ENCODE assay signal across 11 mouse cellular contexts in the genomic region with DNA sequence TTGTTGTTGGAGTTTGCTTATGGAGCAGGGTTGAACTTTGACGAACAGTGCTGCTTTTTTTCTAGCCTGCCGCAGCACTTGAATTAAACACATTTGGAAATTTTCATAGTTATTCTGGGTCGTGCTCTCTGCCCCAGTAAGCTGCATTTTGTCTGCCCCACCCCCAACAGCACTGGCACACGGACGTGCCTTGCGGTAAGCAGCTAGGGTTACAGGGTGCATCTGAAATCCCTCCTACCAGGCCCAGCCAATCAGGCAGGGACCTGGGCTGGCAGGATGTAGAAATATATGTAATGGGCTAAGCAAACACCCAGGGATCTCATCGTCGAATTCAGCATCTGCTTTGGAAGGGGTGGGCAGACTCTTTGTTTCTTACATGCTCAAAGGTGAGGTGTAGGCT.
DNase-seq lines count a peak whose midpoint lies in the region; ATAC-seq and TF ChIP-seq lines count a peak whose summit lies in the region.
"Had no signal": no experiment of that assay in that cellular context is flagged by ENCODE, and none has a peak within 500 bp of the region (broad histone marks: within the 10 kb centered on the region; RNA-seq: fewer than 3 reads in every experiment).

No protein-coding gene starts in this region.

- no peak for TF ChIP-seq CTCF in lung, postnatal 0 days (IDR thresholded peaks at IDR 0.05)
- TF ChIP-seq CTCF in lung, adult 2 months (IDR thresholded peaks at IDR 0.05; ENCODE audit: insufficient read depth, low read length) = no peak
- no peak for TF ChIP-seq CTCF in cerebellum, adult 2 months (IDR thresholded peaks at IDR 0.05; ENCODE audit: borderline replicate concordance, insufficient read depth, low read depth, low read length)

- no peak for TF ChIP-seq POLR2A in lung, adult 2 months (IDR thresholded peaks at IDR 0.05; ENCODE audit: borderline replicate concordance, extremely low read depth, low read depth, low read length)
- TF ChIP-seq POLR2A in cerebellum, adult 2 months (IDR thresholded peaks at IDR 0.05; ENCODE audit: borderline replicate concordance, insufficient read depth, low read length) = no peak

- no peaks in the 10 kb centered on the region for H3K9me3 ChIP-seq in lung, postnatal 0 days (ENCODE audit: low read length)
- H3K9me3 ChIP-seq: stomach, embryonic 15.5 days had no signal

- WGBS in lung, postnatal 0 days = 32% methylated on average over 8 of the region's 8 CpGs
- 54% methylated on average over 8 of the region's 8 CpGs for WGBS in lung, adult 2 months
- WGBS in cerebellum, adult 2 months = 73% methylated on average over 8 of the region's 8 CpGs

- no peaks in the 10 kb centered on the region for H3K36me3 ChIP-seq in lung, postnatal 0 days (ENCODE audit: insufficient read depth, low read length)
- H3K36me3 ChIP-seq: stomach, embryonic 15.5 days had no signal

- H3K4me3 ChIP-seq in lung, postnatal 0 days (ENCODE audit: low read depth, low read length) = no peak overlapping the region
- H3K4me3 ChIP-seq in lung, adult 2 months (replicated peaks; ENCODE audit: extremely low read depth, low read depth, low read length) = no peak overlapping the region
- no peak overlapping the region for H3K4me3 ChIP-seq in brown adipose tissue, adult 24 weeks (ENCODE audit: insufficient read depth, low read depth, low read length)
- no peak overlapping the region for H3K4me3 ChIP-seq in cerebellum, adult 2 months (replicated peaks; ENCODE audit: insufficient read depth, low read depth, low read length)
- H3K4me3 ChIP-seq: stomach, embryonic 15.5 days had no signal

- H3K27me3 ChIP-seq in lung, postnatal 0 days (replicated peaks; ENCODE audit: insufficient read depth, low read length) = no peaks in the 10 kb centered on the region
- no peaks in the 10 kb centered on the region for H3K27me3 ChIP-seq in cerebellum, adult 2 months (ENCODE audit: control insufficient read depth, insufficient read depth, low read length)
- H3K27me3 ChIP-seq: Patski; stomach, embryonic 15.5 days had no signal

- H3K4me1 ChIP-seq in lung, postnatal 0 days (ENCODE audit: insufficient read depth, low read depth, low read length) = no peaks in the 10 kb centered on the region
- H3K4me1 ChIP-seq in lung, adult 2 months (ENCODE audit: control insufficient read depth, insufficient read depth, low read length) = 0 out of 2 replicates have a peak, but pooled peaks cover 2% of the 10 kb centered on the region
- H3K4me1 ChIP-seq in brown adipose tissue, adult 24 weeks (ENCODE audit: control insufficient read depth, insufficient read depth, insufficient read length, low read length) = peaks cover 13% of the 10 kb centered on the region
- no peaks in the 10 kb centered on the region for H3K4me1 ChIP-seq in cerebellum, adult 2 months (ENCODE audit: control insufficient read depth, insufficient read depth, low read length)
- H3K4me1 ChIP-seq: stomach, embryonic 15.5 days had no signal

- TF ChIP-seq EP300 in lung, postnatal 0 days (IDR thresholded peaks at IDR 0.05) = no peak

- peak; percentile 8 for DNase-seq in lung, postnatal 0 days (ENCODE audit: low spot score)
- DNase-seq in lung, adult 2 months = no peak
- DNase-seq in kidney, postnatal 25 days = peak; percentile 34 to 45
- DNase-seq in thymus, postnatal 14 days = peak; percentile 76
- DNase-seq in cerebellum, adult 2 months = no peak
- no peak for DNase-seq in frontal cortex, postnatal 25 days (ENCODE audit: low spot score in 2 of 2)
- DNase-seq: cerebellum, adult 18-20 months had no signal

- no peak overlapping the region for H3K9ac ChIP-seq in lung, postnatal 0 days (replicated peaks; ENCODE audit: low read depth)
- H3K9ac ChIP-seq: liver, embryonic 14.5 days; stomach, embryonic 15.5 days had no signal

- H3K27ac ChIP-seq in lung, postnatal 0 days (ENCODE audit: low read length) = no peak overlapping the region
- H3K27ac ChIP-seq in brown adipose tissue, adult 24 weeks (replicated peaks; ENCODE audit: low read depth, low read length) = peak overlapping the region; percentile 61
- H3K27ac ChIP-seq in cerebellum, adult 2 months (ENCODE audit: insufficient read depth, low read length) = no peak overlapping the region
- H3K27ac ChIP-seq: liver, embryonic 14.5 days; stomach, embryonic 15.5 days had no signal

- ATAC-seq in lung, postnatal 0 days = no peak
- ATAC-seq: Patski had no signal

- H3K4me2 ChIP-seq in lung, postnatal 0 days (replicated peaks; ENCODE audit: low read depth, low read length) = no peak overlapping the region
- H3K4me2 ChIP-seq: stomach, embryonic 15.5 days had no signal

Comparison
In these comparisons a context has a peak if more than half of its experiments do, and no peak if none do; other contexts are left out.
1. DNase-seq: peak in lung, postnatal 0 days (single experiment), kidney, postnatal 25 days (2 of 2) and thymus, postnatal 14 days (single experiment); none in lung, adult 2 months (single experiment), cerebellum, adult 2 months (0 of 2) and frontal cortex, postnatal 25 days (0 of 2).